Mouse (Mus musculus) heart, embryonic 12.5 days (tissue): ENCODE results near the gene Hist1h3b. TPM values are rescaled to one million over a fixed set of nuclear protein-coding genes. Genes with fewer than 3 reads are reported as not detected.

Experiments
- ATAC-seq: fragments of 200-750 bp; cut with Nextera tagmentation; 2 replicates; pipeline ENCODE4 v1.8.0; 2017; ENCODE audit warnings: moderate TSS enrichment, moderate library complexity; ENCODE audit not compliant: insufficient number of reproducible peaks, low FRiP score
- H3K27ac ChIP-seq: fragments of 300-500 bp; sonication (generic); 2 replicates; pipeline ENCODE4 v1.5.1; 2016; ENCODE audit warnings: mild to moderate bottlenecking, moderate library complexity; ENCODE audit not compliant: poor library complexity, severe bottlenecking
- H3K27me3 ChIP-seq: fragments of 300-500 bp; sonication (generic); replicated peaks from 2 replicates; pipeline ENCODE4 v1.6.1; 2016; ENCODE audit warnings: mild to moderate bottlenecking, moderate library complexity
- H3K36me3 ChIP-seq: fragments of 300-500 bp; sonication (generic); 2 replicates; pipeline ENCODE4 v1.6.1; 2016; ENCODE audit warnings: mild to moderate bottlenecking, moderate library complexity
- H3K4me1 ChIP-seq: fragments of 300-500 bp; sonication (generic); replicated peaks from 2 replicates; pipeline ENCODE4 v1.6.1; 2016; ENCODE audit warnings: mild to moderate bottlenecking
- H3K4me2 ChIP-seq: fragments of 300-500 bp; sonication (generic); 2 replicates; pipeline ENCODE4 v1.6.1; 2016; ENCODE audit warnings: mild to moderate bottlenecking, moderate library complexity
- H3K4me3 ChIP-seq: fragments of 300-500 bp; sonication (generic); 2 replicates; pipeline ENCODE4 v1.5.1; 2016; ENCODE audit warnings: mild to moderate bottlenecking
- H3K9ac ChIP-seq: fragments of 300-500 bp; sonication (generic); 2 replicates; pipeline ENCODE4 v1.6.1; 2016; ENCODE audit warnings: mild to moderate bottlenecking, moderate library complexity
- H3K9me3 ChIP-seq: fragments of 300-500 bp; sonication (generic); replicated peaks from 2 replicates; pipeline ENCODE4 v1.6.1; 2016; ENCODE audit warnings: mild to moderate bottlenecking, moderate library complexity
- WGBS: fragments of 180-500 bp; shearing (Covaris S2); methylation state at CpG from one replicate; pipeline ENCODE4 v1.1.7; 2016; 5-methylcytosine and 5-hydroxymethylcytosine counted together
- polyA plus RNA-seq: library from polyadenylated mRNA; unstranded; fragments of >200 nt; fragmentation: Nextera tagmentation; extraction: Ambion mirVana; gene quantifications from 2 replicates; pipeline ENCODE4 v1.2.1, GENCODE M21; 2016

Gene Hist1h3b
- polyA plus RNA-seq, 1 experiment from 2014 or later, result 3.5 TPM

DNA sequence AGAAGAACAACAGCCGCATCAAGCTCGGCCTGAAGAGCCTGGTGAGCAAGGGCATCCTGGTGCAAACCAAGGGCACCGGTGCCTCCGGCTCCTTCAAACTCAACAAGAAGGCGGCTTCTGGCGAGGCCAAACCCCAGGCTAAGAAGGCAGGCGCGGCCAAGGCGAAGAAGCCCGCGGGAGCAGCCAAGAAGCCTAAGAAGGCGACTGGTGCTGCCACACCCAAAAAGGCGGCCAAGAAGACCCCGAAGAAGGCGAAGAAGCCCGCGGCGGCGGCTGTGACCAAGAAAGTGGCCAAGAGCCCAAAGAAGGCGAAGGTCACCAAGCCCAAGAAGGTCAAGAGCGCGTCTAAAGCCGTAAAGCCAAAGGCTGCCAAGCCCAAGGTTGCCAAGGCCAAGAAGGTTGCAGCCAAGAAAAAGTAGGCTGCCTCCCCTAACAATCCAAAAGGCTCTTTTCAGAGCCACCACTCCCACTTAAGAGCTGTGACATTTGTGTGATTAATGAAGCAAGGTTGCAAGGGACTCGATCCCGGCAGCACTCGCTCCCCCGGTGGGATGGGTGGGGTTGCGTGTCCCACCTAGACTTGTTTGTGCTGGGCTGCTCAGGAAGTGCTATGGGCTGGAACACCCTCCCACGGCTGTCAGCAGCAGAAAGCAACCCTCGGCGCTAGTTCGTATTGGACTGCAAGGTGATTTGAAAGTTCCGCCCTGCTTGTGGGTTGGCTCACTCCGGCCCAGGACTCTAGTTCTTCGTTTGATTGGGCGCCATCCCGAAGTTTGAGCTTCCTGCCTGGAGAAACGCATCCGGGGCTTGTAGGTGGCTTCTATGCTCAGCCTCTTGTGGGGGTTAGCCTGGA is 12.8 kb upstream of the Hist1h3b start:
- Histone ChIP-seq H3K36me3 (no peaks in the 10 kb centered on the region), H3K9ac (peak overlapping the region; percentile 96), H3K4me2 (peak overlapping the region; percentile 96), H3K27ac (peak overlapping the region; percentile 100), H3K4me3 (peak overlapping the region; percentile 68), H3K27me3 (no peaks in the 10 kb centered on the region), H3K4me1 (peaks cover 7% of the 10 kb centered on the region), H3K9me3 (no peaks in the 10 kb centered on the region)
- ATAC-seq, result peak; percentile 86
- WGBS, result 0% methylated on average over 39 of the region's 39 CpGs

GRCm38 (mm10) chr13:23739922-23740252 is 12.2 kb upstream of the Hist1h3b start:
- H3K27ac ChIP-seq, result peak overlapping the region; percentile 100
- ATAC-seq, result no peak; the same call in 1 of the 2 replicates
- no peaks in the 10 kb centered on the region for H3K27me3 ChIP-seq
- peak overlapping the region; percentile 96 for H3K9ac ChIP-seq
- peak overlapping the region; percentile 96 for H3K4me2 ChIP-seq
- peak overlapping the region; percentile 68 for H3K4me3 ChIP-seq
- peaks cover 7% of the 10 kb centered on the region for H3K4me1 ChIP-seq
- H3K9me3 ChIP-seq, result no peaks in the 10 kb centered on the region
- H3K36me3 ChIP-seq, result no peaks in the 10 kb centered on the region
- WGBS, result under 1% methylated on average over 14 of the region's 14 CpGs

DNA sequence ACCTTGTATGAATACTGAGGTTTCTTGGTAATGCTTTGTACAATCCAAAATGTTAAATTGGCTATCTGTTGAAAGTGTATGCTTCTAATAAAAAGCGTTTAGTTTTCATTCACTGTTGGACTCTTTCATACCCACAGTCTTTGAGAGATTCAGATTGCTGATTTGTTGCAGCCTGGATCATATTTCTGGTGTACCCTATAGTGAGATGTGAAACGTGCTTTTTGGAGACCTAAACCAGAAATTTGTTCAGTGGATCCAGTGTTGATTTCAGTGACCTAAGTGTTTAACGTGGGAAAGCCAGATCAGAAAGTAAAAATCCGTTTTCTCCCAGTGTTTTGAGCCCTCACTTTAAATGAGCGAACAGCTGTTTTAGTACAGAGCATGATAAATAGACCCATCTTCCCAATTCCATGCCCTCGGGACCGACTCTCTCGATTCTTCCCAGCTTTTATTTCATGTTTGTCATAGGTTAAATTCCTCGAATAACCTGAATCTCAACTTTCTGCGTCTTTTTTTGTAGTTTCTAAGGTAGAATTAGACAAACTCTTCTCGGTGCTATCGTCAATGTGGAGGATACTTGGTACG is 11.7 kb upstream of the Hist1h3b start:
- Histone ChIP-seq H3K9ac (peak overlapping the region; percentile 96), H3K4me3 (peak overlapping the region; percentile 68), H3K36me3 (no peaks in the 10 kb centered on the region), H3K9me3 (no peaks in the 10 kb centered on the region), H3K4me2 (peak overlapping the region; percentile 96), H3K4me1 (peaks cover 7% of the 10 kb centered on the region), H3K27ac (peak overlapping the region; percentile 100), H3K27me3 (no peaks in the 10 kb centered on the region)
- WGBS, result 31% methylated on average over 13 of the region's 13 CpGs
- no peak for ATAC-seq

DNA sequence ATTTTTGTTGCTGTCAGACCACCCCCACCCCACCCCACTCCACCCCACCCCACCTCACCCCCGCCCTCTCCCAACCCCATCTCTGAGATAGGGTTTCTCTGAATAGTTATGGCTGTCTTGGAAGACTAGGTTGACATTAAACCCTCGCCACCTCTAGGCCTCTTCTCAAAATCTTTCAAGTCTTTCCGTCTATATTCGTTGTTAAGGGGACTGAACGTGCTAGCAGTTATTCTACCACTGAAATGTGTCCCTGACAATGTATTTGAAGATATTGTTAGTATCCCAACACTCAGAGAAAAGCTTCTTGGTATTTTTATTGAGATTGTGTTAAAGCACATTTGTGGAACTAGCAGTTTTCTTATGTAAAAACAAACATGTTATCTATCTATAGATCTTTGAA is 11.2 kb upstream of the Hist1h3b start:
- no peak for ATAC-seq
- Histone ChIP-seq H3K27me3 (no peaks in the 10 kb centered on the region), H3K9ac (no peak overlapping the region), H3K4me2 (peak overlapping the region; percentile 96), H3K36me3 (no peaks in the 10 kb centered on the region), H3K9me3 (no peaks in the 10 kb centered on the region), H3K4me3 (0 out of 2 replicates have a peak overlapping the region, but pooled peaks have one; percentile 4), H3K27ac (peak overlapping the region; percentile 100; the same call in 1 of the 2 replicates), H3K4me1 (peaks cover 7% of the 10 kb centered on the region)
- 49% methylated on average over 5 of the region's 5 CpGs for WGBS

DNA sequence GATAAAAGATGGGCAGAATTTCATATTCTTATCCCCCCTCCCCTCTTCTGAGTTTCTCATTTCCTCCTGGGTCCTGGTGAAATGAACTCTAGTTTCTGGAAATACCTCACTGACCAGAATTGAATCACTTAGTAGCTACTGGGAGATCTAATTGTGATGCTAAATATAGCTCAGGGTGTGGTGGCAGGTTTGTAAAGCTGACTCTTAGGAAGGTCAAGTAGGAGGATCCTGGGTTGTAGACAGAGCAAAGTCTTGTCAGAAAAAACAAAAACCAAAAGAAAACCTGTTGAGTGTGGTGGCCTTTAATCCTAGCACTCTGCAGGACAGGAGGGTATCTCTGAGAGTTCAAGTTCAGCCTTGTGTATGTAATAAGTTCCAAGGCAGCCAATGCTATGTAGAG is 10.1 kb upstream of the Hist1h3b start:
- no peak overlapping the region for H3K27ac ChIP-seq
- no peak overlapping the region for H3K4me2 ChIP-seq
- peaks cover 8% of the 10 kb centered on the region for H3K4me1 ChIP-seq
- H3K9me3 ChIP-seq, result no peaks in the 10 kb centered on the region
- no peak for ATAC-seq
- H3K36me3 ChIP-seq, result no peaks in the 10 kb centered on the region
- H3K4me3 ChIP-seq, result no peak overlapping the region
- no peak overlapping the region for H3K9ac ChIP-seq
- no peaks in the 10 kb centered on the region for H3K27me3 ChIP-seq

DNA sequence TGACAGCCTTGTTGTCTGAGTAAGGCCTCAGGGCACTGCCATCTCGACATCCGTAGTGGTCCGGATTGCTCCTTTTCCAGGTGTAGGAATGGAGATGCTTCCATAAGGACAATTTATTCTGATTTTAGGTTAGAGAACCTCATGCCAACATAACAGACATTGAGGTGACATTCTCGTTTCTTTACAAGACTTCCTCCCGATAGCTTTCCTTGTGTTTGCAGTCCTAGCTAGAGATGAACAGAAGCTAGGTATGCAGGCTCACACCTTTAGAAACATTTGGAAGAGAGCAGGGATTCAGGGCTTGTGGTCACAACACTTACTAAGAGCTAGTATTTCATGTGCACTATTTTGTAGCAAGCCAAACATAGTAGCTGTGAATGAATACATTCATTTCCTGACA is 8.9 kb upstream of the Hist1h3b start:
- WGBS, result 83% methylated on average over 5 of the region's 5 CpGs
- peaks cover 12% of the 10 kb centered on the region for H3K4me1 ChIP-seq
- H3K4me3 ChIP-seq, result no peak overlapping the region
- H3K36me3 ChIP-seq, result no peaks in the 10 kb centered on the region
- H3K27me3 ChIP-seq, result no peaks in the 10 kb centered on the region
- no peak overlapping the region for H3K4me2 ChIP-seq
- no peak overlapping the region for H3K9ac ChIP-seq
- H3K9me3 ChIP-seq, result no peaks in the 10 kb centered on the region
- ATAC-seq, result no peak
- no peak overlapping the region for H3K27ac ChIP-seq

DNA sequence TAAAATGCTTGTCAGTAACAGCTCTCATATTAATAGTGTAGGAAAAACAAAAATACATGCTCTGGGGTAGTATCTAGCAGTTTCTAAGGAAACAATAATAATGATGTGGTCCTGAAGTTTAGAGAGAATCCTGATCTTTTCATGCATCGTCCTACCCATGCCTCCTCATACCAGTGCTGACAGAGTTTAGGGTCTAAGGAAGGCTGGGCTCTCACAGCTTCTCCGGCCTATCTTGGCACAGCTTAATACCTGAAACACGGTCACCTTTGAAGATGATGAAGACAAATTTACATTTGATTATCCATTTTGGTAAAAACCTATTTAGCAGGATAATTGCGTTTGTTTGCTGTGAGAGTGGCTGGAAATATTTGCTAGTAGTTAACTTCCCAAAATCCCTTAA is 8.1 kb upstream of the Hist1h3b start:
- Histone ChIP-seq H3K27me3 (no peaks in the 10 kb centered on the region), H3K9ac (no peak overlapping the region), H3K36me3 (no peaks in the 10 kb centered on the region), H3K9me3 (no peaks in the 10 kb centered on the region), H3K4me1 (peaks cover 16% of the 10 kb centered on the region), H3K4me2 (peak overlapping the region; percentile 69), H3K27ac (no peak overlapping the region), H3K4me3 (no peak overlapping the region)
- 35% methylated on average over 4 of the region's 4 CpGs for WGBS
- no peak for ATAC-seq

DNA sequence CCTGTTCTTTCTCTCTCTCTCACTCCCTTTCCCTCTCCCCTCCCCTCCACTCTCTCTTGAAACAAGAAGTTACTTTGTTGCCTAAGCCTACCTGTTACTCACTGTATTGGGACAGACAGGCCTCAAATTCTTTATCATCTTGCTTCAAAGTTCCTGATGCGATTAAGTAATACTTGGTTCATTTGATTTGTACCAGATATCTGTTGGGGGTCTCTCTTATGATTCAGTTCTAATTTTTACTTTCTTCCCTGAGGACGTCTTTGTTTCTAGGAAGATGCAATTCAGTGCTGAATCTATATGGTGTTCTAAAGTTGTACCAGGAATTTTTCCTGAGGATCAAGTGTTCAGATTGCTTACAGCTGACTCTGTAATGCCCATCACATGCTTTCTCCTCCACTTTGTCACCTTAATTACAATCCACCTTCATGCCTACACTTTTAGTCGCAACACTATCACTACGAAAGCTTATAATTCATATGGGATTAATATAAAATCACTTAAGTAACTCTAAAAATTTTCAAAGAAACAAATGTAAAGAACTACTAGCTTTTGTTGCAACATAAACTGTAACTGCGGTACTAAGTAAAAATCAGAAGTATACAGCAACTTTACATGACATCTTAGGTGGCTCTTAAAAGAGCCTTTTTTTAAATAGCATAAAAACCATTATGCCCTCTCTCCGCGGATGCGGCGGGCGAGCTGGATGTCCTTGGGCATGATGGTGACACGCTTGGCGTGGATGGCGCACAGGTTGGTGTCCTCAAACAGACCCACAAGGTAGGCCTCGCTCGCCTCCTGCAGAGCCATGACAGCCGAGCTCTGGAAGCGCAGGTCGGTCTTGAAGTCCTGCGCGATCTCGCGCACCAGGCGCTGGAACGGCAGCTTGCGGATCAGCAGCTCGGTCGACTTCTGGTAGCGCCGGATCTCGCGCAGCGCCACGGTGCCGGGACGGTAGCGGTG is 7.4 kb upstream of the Hist1h3b start:
- no peaks in the 10 kb centered on the region for H3K36me3 ChIP-seq

GRCm38 (mm10) chr13:23745381-23746161 is 6.5 kb upstream of the Hist1h3b start, which contains the start of gene Hist1h3c:
Gene Hist1h3c (minus strand): TSS chr13:23745602.
- Histone ChIP-seq H3K4me1 (peaks cover 16% of the 10 kb centered on the region), H3K9ac (peak within 1 kb of the TSS; percentile 75), H3K27me3 (no peaks in the 10 kb centered on the region), H3K4me3 (peak within 1 kb of the TSS; percentile 52), H3K36me3 (no peaks in the 10 kb centered on the region), H3K27ac (peak within 1 kb of the TSS; percentile 100), H3K4me2 (peak within 1 kb of the TSS; percentile 69), H3K9me3 (no peaks in the 10 kb centered on the region)
- peak; percentile 74 for ATAC-seq
- WGBS, result under 1% methylated on average over 28 of the region's 28 CpGs

More for the DNA sequence above, 7.4 kb upstream of the Hist1h3b start:
- H3K9ac ChIP-seq, result peak overlapping the region; percentile 70
- 3% methylated on average over 18 of the region's 36 CpGs for WGBS
- H3K9me3 ChIP-seq, result no peaks in the 10 kb centered on the region
- H3K4me1 ChIP-seq, result peaks cover 16% of the 10 kb centered on the region
- H3K4me3 ChIP-seq, result peak overlapping the region; percentile 52
- H3K27me3 ChIP-seq, result no peaks in the 10 kb centered on the region
- H3K27ac ChIP-seq, result peak overlapping the region; percentile 73; the same call in 1 of the 2 replicates
- peak overlapping the region; percentile 69 for H3K4me2 ChIP-seq
- no peak for ATAC-seq
